ENCODE assay signal across 1 mouse cellular context in the genomic region with DNA sequence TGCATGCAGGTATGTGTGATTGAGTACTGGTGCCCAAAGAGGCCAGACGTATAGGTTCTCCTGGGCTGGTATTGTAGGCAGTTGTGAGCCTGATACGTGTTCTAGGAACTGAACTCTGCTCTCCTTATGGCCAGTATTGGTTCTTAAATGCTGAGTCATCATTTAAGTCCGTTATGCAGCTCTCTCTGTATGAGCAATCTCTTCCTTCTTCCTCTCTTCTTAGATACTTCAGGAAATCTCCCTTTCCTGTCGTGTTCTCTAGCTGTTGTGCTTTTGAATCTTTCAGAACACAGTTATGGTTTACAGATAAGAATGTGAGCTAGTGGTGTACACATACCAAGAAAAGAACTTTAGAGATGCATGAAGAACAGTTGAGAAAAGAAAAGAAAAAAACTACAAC.
TF ChIP-seq lines count a peak whose summit lies in the region.

No protein-coding gene starts in this region.

TF ChIP-seq in MEL, 35 proteins besides CTCF, POLR2A, EP300 and RAD21 (continued from another document):
- TF ChIP-seq ELF1 (IDR thresholded peaks at IDR 0.05; ENCODE audit: low read depth, low read length), result no peak
- no peak for TF ChIP-seq CHD2 (IDR thresholded peaks at IDR 0.05; ENCODE audit: low read length)
- no peak; the same call in 1 of the 2 replicates for TF ChIP-seq MXI1 (IDR thresholded peaks at IDR 0.05; ENCODE audit: low read depth, low read length)
- TF ChIP-seq ZC3H11A (IDR thresholded peaks at IDR 0.05; ENCODE audit: low read depth, low read length), result no peak
TF ChIP-seq in MEL: peak in this region for 7.
